Mouse (Mus musculus) myocyte (in vitro differentiated cells): ENCODE data around the gene Sash1. TPM values are rescaled to one million over a fixed set of nuclear protein-coding genes. Genes with fewer than 3 reads are reported as not detected.

ENCODE experiments used
- H3K27me3 ChIP-seq: one replicate; pipeline ENCODE4 v1.6.1; 2011; ENCODE audit not compliant: control insufficient read depth, insufficient read depth, insufficient read length
- H3K36me3 ChIP-seq: one replicate; pipeline ENCODE4 v1.6.1; 2011; ENCODE audit not compliant: control insufficient read depth, insufficient read depth
- H3K4me2 ChIP-seq: one replicate; pipeline ENCODE4 v1.6.1; 2011; ENCODE audit warnings: low read depth, control low read depth
- H3K4me3 ChIP-seq: one replicate; pipeline ENCODE4 v1.5.1; 2011; ENCODE audit warnings: mild to moderate bottlenecking, control low read depth, moderate library complexity
- H3K79me2 ChIP-seq: one replicate; pipeline ENCODE4 v1.6.1; 2011; ENCODE audit not compliant: control insufficient read depth, insufficient read depth
- H3ac ChIP-seq: one replicate; pipeline ENCODE4 v1.6.1; 2011; ENCODE audit not compliant: control insufficient read depth, insufficient read length
- CEBPB ChIP-seq: IDR thresholded peaks from 2 replicates; pipeline ENCODE4 v1.6.1; 2011; ENCODE audit warnings: mild to moderate bottlenecking, moderate library complexity; ENCODE audit not compliant: poor library complexity, insufficient read depth, severe bottlenecking
- E2F4 ChIP-seq: IDR thresholded peaks from one replicate; pipeline ENCODE4 v1.6.1; 2011; ENCODE audit warnings: mild to moderate bottlenecking, control low read depth, moderate library complexity; ENCODE audit not compliant: insufficient read depth
- MAX ChIP-seq: IDR thresholded peaks from one replicate; pipeline ENCODE4 v1.6.1; 2011; ENCODE audit warnings: low read depth, mild to moderate bottlenecking, control low read depth
- MYOD1 ChIP-seq, 3 experiments: IDR thresholded peaks; one replicate each; pipeline ENCODE4 v1.6.1; 2011; ENCODE audit warnings: control low read depth in 2 of 3, low read depth in 2 of 3, mild to moderate bottlenecking in 2 of 3, moderate library complexity in 1 of 3; ENCODE audit not compliant: insufficient read length in 2 of 3, control insufficient read depth in 1 of 3
- MYOG ChIP-seq, 3 experiments: IDR thresholded peaks; one replicate each; pipeline ENCODE4 v1.6.1; 2011; ENCODE audit warnings: control low read depth in 2 of 3, low read depth in 2 of 3, mild to moderate bottlenecking in 2 of 3; ENCODE audit not compliant: insufficient read length in 2 of 3, control insufficient read depth in 1 of 3, insufficient read depth in 1 of 3
- POLR2A ChIP-seq: IDR thresholded peaks from one replicate; pipeline ENCODE4 v1.6.1; 2011; ENCODE audit warnings: low read depth, mild to moderate bottlenecking, control low read depth, moderate library complexity; ENCODE audit not compliant: insufficient read length
- POLR2AphosphoS2 ChIP-seq: IDR thresholded peaks from one replicate; pipeline ENCODE4 v1.6.1; 2011; ENCODE audit warnings: low read depth, control low read depth; ENCODE audit not compliant: insufficient read length
- REST ChIP-seq: IDR thresholded peaks from one replicate; pipeline ENCODE4 v1.6.1; 2011; ENCODE audit warnings: mild to moderate bottlenecking, control low read depth, moderate library complexity; ENCODE audit not compliant: insufficient read depth, insufficient read length
- SRF ChIP-seq: IDR thresholded peaks from one replicate; pipeline ENCODE4 v1.6.1; 2011; ENCODE audit warnings: low read depth; ENCODE audit not compliant: control insufficient read depth, insufficient read length
- TCF12 ChIP-seq: IDR thresholded peaks from one replicate; pipeline ENCODE4 v1.6.1; 2011; ENCODE audit warnings: mild to moderate bottlenecking, control low read depth; ENCODE audit not compliant: poor library complexity, insufficient read depth, severe bottlenecking
- TCF3 ChIP-seq: IDR thresholded peaks from one replicate; pipeline ENCODE4 v1.6.1; 2011; ENCODE audit warnings: low read depth, control low read depth; ENCODE audit not compliant: insufficient read length
- USF1 ChIP-seq: IDR thresholded peaks from one replicate; pipeline ENCODE4 v1.6.1; 2011; ENCODE audit warnings: low read depth, mild to moderate bottlenecking, control low read depth, moderate library complexity
- polyA plus RNA-seq: library from polyadenylated mRNA; unstranded; fragments of >200 nt; fragmentation: generic; extraction: Trizol; gene quantifications from one replicate; pipeline ENCODE4 v1.2.1, GENCODE M21; 2012; ENCODE audit warnings: missing spikeins

Gene Sash1
- polyA plus RNA-seq, 1 experiment: 1.9 TPM

GRCm38 (mm10) chr10:8760598-8760997 lies 125.3 kb downstream of the Sash1 start:
- Histone ChIP-seq H3ac (no peak overlapping the region), H3K4me3 (no peak overlapping the region)

DNA sequence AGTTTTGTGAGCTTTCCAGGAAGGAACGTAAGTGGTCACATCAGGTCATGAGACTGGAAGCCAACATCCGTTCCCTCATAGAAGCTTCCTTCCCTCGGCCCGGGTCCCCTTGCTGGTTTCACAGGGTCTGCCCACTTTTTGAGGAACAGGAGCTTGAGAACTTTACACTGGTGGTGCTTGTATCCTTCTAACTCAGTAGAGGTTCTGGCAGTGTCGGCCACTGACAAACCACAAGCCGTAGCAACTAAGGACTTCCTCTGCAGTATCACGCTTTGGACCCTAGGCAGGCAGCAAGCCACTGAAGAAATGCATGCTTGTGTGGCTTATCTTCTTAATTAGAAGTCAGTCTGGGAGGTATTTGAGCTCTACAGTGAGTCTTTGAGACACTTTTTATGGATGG lies 126.6 kb downstream of the Sash1 start:
- no peak overlapping the region for H3K4me3 ChIP-seq
- no peaks in the 10 kb centered on the region for H3K27me3 ChIP-seq
- no peak overlapping the region for H3ac ChIP-seq
- TF ChIP-seq TCF3 (no peak), POLR2A (no peak)
- H3K4me2 ChIP-seq: no peak overlapping the region
- no peaks in the 10 kb centered on the region for H3K79me2 ChIP-seq
- no peaks in the 10 kb centered on the region for H3K36me3 ChIP-seq

More at GRCm38 (mm10) chr10:8760598-8760997, 125.3 kb downstream of the Sash1 start:
- Histone ChIP-seq H3K4me2 (peak overlapping the region; percentile 57), H3K27me3 (no peaks in the 10 kb centered on the region), H3K36me3 (no peaks in the 10 kb centered on the region), H3K79me2 (no peaks in the 10 kb centered on the region)
- TF ChIP-seq POLR2AphosphoS2 (no peak), REST (no peak), TCF12 (no peak), SRF (no peak), E2F4 (no peak), TCF3 (no peak), CEBPB (no peak), MYOG (IDR thresholded peaks at IDR 0.05; ENCODE audit: control insufficient read depth in 1 of 3, insufficient read depth in 1 of 3, insufficient read length in 2 of 3, low read depth in 2 of 3) (no peak), MAX (no peak), USF1 (no peak), POLR2A (no peak), MYOD1 (IDR thresholded peaks at IDR 0.05; ENCODE audit: control insufficient read depth in 1 of 3, insufficient read length in 2 of 3, low read depth in 2 of 3) (no peak)

- Histone ChIP-seq H3ac (no peak overlapping the region), H3K79me2 (no peaks in the 10 kb centered on the region), H3K4me3 (no peak overlapping the region), H3K4me2 (no peak overlapping the region), H3K36me3 (no peaks in the 10 kb centered on the region), H3K27me3 (no peaks in the 10 kb centered on the region)
- TF ChIP-seq MAX (no peak), TCF3 (no peak), POLR2AphosphoS2 (no peak), MYOG (IDR thresholded peaks at IDR 0.05; ENCODE audit: control insufficient read depth in 1 of 3, insufficient read depth in 1 of 3, insufficient read length in 2 of 3, low read depth in 2 of 3) (no peak), REST (no peak), MYOD1 (IDR thresholded peaks at IDR 0.05; ENCODE audit: control insufficient read depth in 1 of 3, insufficient read length in 2 of 3, low read depth in 2 of 3) (no peak), USF1 (no peak), TCF12 (no peak), POLR2A (no peak), E2F4 (no peak), CEBPB (no peak), SRF (no peak)
Observed at GRCm38 (mm10) chr10:8757429-8757931, 128.4 kb downstream of the Sash1 start.

GRCm38 (mm10) chr10:8756604-8757354 lies 129.1 kb downstream of the Sash1 start:
- Histone ChIP-seq H3K79me2 (no peaks in the 10 kb centered on the region), H3K4me3 (no peak overlapping the region), H3K27me3 (no peaks in the 10 kb centered on the region), H3K4me2 (no peak overlapping the region), H3ac (no peak overlapping the region), H3K36me3 (no peaks in the 10 kb centered on the region)
- TF ChIP-seq MYOG (IDR thresholded peaks at IDR 0.05; ENCODE audit: control insufficient read depth in 1 of 3, insufficient read depth in 1 of 3, insufficient read length in 2 of 3, low read depth in 2 of 3): no peak
- TF ChIP-seq SRF: no peak
- TF ChIP-seq POLR2A: no peak
- TF ChIP-seq MYOD1 (IDR thresholded peaks at IDR 0.05; ENCODE audit: control insufficient read depth in 1 of 3, insufficient read length in 2 of 3, low read depth in 2 of 3): no peak
- no peak for TF ChIP-seq TCF12
- no peak for TF ChIP-seq CEBPB
- TF ChIP-seq MAX: no peak

GRCm38 (mm10) chr10:8753377-8753776 lies 132.5 kb downstream of the Sash1 start:
- TF ChIP-seq TCF12 (no peak), POLR2AphosphoS2 (no peak), TCF3 (no peak), SRF (no peak), MAX (no peak), POLR2A (no peak), MYOD1 (IDR thresholded peaks at IDR 0.05; ENCODE audit: control insufficient read depth in 1 of 3, insufficient read length in 2 of 3, low read depth in 2 of 3) (no peak), CEBPB (no peak), REST (no peak), MYOG (IDR thresholded peaks at IDR 0.05; ENCODE audit: control insufficient read depth in 1 of 3, insufficient read depth in 1 of 3, insufficient read length in 2 of 3, low read depth in 2 of 3) (no peak), USF1 (no peak), E2F4 (no peak)
- Histone ChIP-seq H3K79me2 (no peaks in the 10 kb centered on the region), H3K36me3 (no peaks in the 10 kb centered on the region), H3K27me3 (no peaks in the 10 kb centered on the region), H3K4me2 (no peak overlapping the region), H3K4me3 (no peak overlapping the region), H3ac (no peak overlapping the region)
